Mouse (Mus musculus) right cerebral cortex, postnatal 10 days (tissue): Measurements from ENCODE around the gene Foxo4.

ENCODE experiments used
- DNase-seq, 2 experiments: peaks; one replicate each; pipeline ENCODE4 v3.0.0; 2021; ENCODE audit warnings: low spot score in 2 of 2

The Foxo4 gene

GRCm38 (mm10) chrX:101253952-101254729 is at the start of gene Foxo4:
TSS of gene Foxo4 (plus strand) at chrX:101254528.
- peak; percentile 92 to 93 for DNase-seq

DNA sequence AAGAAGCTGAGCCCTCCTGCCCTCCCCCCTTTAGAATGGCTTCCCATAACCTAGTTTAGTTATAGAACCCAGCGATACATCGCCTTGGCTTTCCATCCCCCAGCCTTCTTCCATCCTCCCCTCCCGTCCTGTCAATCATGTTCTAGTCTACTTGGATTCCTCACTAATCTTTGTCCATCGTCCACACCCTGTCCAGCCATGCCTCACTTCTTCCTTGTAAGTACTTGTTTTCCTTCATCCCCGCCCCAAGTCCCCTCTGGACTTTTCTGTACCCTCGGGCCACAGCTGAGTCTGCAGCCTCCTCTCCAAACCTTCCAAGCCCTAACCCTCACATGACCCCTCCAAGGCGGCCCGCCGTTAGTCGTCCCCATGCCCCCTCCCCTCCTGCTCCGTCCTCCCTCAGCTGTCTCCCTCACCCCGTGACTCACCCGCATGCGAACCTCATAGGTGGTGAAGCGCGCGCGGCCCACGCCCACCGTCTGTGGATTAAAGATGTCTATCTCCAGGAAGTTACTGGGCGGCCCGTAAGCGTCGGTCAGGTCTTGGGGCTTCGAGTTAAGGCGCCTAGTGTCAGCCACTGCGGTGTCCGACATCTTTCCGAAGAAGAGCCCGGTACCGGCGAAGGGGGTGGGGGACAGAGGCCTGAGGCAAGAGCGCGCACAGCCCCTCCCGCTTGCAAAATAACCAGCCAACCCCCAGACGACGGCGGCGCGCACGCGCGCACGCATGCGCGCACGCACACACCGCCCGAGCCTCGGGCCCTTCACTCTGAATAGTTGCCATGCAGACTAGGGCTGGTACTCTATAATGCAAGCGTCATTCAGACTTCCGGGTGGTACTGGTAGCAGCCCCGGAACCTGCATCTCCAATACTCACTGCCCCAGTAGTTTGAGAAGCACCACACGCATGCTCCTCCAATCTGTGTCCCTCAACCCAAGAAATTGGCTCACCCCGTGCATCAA is 32.2 kb upstream of the Foxo4 start, which contains the start of gene Snx12:
Snx12 (minus strand) TSS at position 730 of the 962 bp plus-strand sequence.
- DNase-seq: peak; percentile 92 to 94

DNA sequence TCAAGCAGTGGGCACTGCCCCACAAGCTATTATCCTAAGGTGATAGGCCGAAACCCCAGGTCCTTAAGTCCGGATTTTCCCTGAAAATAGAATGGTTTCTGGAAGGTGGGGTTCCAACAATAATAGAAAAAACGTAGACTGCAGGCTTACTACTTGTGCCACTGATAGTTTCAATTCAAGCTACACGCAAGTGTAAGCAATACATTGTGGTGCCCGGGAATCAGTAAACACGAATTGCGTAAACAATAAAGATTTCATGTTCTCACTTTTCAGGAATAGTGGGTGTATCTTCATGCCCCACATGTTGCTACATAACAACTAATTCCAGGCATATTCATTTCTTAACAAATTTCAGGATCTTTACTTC is 31.5 kb upstream of the Foxo4 start:
- no peak for DNase-seq

DNA sequence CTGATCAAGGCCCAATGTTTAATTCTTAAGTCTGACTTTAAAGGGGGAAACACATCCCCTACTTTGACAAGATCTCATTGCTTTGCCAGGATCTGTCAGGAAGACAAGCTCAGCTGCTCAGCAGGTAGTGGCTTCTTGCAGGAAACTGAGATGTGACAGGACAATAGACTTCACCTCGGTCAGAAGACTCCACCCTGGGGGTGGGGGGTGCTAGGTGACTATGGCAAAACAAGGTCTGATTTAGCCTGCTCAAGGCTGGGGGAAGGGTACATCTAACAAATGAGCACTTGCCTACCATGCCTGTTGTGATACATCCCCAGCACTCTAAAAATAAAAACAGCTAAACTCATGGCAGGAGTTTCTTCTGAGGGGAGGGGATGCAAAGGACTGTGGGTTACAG is 9.3 kb upstream of the Foxo4 start:
- no peak for DNase-seq

DNA sequence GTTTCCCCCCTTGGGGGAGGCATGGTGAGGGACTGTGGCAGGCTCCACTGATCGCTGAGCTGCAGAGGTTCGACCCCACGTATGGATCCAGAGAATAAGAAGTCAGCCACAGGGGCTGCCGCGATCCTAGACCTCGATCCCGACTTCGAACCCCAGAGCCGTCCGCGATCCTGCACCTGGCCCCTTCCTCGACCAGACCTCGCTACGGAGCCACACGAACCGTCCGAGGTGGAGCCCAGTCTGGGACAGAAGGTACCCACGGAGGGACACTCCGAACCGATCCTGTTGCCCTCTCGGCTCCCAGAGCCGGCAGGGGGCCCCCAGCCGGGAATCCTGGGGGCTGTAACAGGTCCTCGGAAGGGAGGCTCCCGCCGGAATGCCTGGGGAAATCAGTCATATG is 412 bp downstream of the Foxo4 start:
- no peak for DNase-seq

- no peak for DNase-seq
Measured at GRCm38 (mm10) chrX:101256603-101257002, 2.3 kb downstream of the Foxo4 start.

DNA sequence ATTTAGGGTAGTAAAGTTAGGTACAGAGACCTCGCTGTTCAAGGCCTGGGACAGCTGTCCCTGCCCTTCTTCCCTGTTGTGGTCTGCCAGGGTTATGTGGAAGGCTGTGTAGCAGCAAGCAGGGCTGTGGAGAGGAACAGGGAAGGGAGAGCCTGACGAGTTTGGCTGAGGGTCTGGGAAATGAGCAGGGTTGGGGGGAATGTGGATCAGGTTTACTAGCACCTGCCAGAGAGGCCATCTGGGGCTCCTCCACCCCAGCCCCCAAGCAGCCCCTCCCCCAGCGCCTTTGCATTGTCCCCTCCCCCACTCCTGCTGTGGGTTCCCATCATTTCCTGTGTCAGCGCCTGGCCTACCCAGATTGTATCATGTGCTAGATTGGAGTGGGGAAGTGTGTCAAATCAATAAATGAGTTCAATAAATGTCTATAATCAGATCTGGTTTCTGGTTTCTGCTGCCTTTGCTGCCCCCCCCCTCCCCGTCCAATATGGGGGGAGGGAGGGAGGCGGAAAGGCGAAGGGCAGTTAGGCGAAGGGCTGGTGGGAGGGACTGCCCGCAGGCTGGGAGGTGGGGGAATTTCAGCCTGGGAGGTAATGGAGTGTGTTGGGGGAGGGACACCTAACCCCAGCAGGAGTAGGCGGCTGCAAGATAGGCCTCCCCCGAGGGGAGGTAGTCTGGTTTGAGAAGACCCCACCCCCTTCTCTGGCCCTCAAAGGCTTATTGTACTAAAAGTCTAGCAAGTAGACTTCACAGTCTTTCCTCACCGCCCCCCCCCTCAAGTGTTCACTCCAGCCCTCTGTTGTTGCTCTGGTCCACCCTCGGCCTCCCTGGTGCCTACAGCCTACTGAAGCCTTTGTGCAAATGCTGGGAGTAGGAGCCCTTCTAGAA is 6.4 kb downstream of the Foxo4 start:
- DNase-seq: no peak

DNA sequence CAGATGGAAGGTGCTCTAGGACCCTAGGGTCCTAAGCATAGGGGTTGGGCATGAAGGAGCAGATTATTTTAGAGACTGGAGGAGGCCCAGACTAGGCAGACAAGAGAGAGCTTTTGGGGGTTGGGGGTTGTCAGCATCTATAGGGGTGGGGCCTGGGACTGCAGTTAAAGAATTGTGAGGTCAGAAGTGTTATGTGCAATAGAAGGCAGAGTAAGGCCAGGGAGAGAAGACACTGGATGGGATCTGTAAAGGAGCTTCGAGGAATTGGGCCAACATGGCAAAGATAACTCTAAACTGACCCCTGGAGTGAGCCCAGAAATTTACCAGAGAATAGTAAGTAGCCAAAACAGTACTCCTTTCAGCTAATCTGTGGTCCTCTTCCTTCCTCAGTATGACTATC is 9.6 kb downstream of the Foxo4 start, which contains the start of gene Gm614:
Gm614 (minus strand) TSS at position 101 of the 400 bp plus-strand sequence.
- no peak for DNase-seq

DNA sequence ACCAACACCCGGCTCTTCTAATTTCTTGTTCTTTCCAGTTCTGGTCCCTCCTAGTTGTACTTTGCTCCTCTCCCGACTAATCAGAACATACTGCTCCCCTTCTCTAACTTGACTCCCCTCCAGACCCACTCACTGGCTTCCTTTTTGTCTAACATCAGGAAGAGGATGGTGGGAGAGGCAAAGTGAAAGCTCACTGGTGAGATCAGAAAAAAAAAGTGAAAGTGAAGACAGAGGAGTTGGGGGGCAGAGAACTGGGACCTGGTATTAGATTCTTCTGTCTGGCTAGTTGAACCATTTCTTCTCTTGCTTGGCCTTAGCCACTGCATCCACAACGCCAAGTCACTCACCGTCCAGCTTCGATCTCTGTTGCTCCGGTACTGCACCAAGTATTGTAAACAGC is 12.3 kb downstream of the Foxo4 start:
- DNase-seq: no peak

DNA sequence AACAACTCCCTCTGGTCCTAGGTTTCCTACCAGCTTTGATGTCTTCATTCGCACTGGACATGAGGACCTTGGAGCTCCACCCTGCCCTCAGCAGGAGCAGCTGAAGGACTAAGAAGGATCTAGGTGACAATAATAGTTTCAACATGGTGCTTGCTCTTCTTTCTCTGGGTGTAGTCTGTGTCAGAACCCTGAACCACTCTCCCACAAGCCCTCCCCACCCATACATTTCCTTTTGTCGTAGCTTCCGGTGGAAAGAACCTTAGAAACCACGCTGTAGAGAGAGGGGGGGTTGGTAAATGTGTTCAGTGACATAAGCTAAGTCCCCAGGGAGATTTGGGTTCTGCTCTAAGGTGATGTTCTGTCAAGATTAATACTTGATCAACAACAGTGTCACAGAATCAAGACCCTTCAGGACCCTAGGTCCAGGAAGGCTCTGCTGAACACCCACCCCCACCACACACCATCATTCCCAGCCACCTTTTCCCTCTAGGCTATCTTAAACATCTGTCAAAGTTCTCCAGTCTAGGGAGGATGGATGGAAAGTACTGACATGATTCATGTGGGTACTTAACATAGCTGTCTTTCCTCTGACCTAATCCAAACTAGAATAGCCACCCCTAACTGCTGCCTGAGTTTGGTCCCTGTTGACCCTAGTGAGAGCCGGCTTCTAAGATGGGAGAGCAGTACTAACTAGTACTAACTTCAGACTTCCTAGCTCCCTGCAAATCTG is 13.9 kb downstream of the Foxo4 start, which contains the start of gene Il2rg:
Il2rg (minus strand) TSS at position 231 of the 730 bp plus-strand sequence.
- DNase-seq: no peak

DNA sequence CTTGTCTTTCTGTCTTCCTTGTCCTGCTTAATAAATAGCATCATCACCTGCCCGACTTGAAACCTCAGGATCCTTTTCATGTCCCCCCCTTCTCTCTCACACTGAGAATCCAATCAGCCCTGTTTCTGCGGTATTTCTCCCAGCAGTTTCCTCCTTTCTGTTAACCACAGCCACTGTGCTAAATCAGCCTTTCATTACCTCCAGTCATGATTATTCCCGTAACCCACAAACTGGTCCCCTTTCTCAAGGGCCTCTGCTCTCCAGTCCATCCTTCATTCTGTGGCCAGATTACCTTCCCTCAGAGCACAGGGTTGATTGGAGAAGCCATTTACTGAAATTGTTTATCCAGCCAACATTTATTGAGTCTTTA is 14.4 kb downstream of the Foxo4 start, which contains the start of gene Gm20489:
Gm20489 (minus strand) TSS at position 269 of the 370 bp plus-strand sequence.
- DNase-seq: no peak

DNA sequence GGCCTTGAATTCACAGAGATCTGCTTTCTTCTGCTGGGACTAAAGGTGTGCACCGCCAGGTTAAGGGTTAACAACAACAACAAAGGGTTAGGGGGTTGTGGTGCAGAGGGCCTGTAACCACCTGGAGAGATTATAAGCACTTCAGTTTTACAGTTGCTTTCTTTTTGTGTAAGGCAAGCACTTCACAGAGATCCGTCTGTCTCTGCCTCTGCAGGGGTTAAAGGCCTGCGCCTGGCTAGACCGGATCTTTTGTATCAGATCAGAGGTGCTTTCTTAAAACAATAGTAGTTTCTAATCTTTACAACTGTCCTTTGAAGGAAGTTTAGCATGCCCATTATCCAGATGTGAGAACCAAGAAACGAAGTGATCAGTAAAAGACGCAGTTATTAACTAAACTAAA is 19.1 kb downstream of the Foxo4 start:
- DNase-seq: no peak

GRCm38 (mm10) chrX:101273875-101274738 is 19.8 kb downstream of the Foxo4 start, which contains the start of gene Med12:
TSS of gene Med12 (plus strand) at chrX:101274030.
- DNase-seq: peak; percentile 89

- no peak for DNase-seq
Measured at GRCm38 (mm10) chrX:101282813-101283212, 28.5 kb downstream of the Foxo4 start.

GRCm38 (mm10) chrX:101285534-101285933 is 31.2 kb downstream of the Foxo4 start:
- DNase-seq: peak; percentile 54 to 72

DNA sequence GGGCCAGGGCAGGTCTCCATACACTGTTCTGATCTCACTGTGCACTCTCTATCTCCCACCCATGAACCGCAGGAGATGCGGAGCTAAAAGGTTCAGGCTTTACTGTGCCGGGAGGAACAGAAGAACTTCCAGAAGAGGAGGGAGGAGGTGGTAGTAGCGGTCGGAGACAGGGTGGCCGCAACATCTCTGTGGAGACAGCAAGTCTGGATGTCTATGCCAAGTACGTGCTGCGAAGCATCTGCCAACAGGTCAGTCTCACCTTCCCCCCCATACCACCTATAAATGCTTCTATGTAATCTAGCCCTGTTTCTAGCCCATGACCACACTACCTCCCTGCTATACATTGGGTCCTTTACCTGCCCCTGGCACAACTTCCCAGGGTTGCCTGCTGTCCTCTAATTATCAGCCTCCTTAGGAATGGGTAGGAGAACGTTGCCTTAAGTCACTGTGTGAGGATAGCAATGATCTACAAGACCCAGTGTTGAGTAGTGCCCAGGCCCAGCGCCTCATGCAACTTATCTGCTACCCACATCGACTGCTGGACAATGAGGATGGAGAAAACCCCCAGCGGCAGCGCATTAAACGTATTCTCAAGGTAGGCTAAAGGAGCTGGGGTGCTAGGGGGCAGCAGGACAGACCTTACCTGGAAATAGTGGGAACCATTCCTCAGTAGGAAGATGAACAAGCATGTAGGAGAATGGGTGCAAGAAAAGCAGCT is 31.8 kb downstream of the Foxo4 start:
- no peak for DNase-seq

- DNase-seq: no peak
Measured at GRCm38 (mm10) chrX:101287543-101287942, 33.2 kb downstream of the Foxo4 start.

- no peak for DNase-seq
Measured at GRCm38 (mm10) chrX:101288432-101288831, 34.1 kb downstream of the Foxo4 start.

- DNase-seq: no peak
Measured at GRCm38 (mm10) chrX:101289037-101289436, 34.7 kb downstream of the Foxo4 start.
